Mouse (Mus musculus): ENCODE results near the gene Mpp3.

Mpp3 gene

DNA sequence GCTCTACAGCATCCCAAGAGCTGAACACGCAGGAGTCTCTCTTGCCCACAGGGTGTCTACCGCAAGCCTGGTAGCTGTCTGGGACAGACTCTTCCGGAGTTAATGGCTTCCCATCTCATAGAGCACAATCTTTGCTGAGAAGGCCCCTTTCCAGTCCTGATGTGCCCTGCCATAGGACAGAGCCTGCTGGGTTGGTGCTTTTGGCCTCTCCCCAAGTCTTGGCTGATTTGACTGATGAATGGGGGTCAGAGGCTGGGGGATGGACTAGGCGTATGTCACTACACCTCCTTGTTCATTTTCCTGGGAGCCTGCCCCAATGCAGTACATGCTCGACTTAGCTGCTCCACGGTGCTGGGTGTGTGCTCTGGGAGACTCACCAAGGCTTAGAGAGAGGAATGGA is 9.5 kb upstream of the Mpp3 start:
- no peak for DNase-seq

DNA sequence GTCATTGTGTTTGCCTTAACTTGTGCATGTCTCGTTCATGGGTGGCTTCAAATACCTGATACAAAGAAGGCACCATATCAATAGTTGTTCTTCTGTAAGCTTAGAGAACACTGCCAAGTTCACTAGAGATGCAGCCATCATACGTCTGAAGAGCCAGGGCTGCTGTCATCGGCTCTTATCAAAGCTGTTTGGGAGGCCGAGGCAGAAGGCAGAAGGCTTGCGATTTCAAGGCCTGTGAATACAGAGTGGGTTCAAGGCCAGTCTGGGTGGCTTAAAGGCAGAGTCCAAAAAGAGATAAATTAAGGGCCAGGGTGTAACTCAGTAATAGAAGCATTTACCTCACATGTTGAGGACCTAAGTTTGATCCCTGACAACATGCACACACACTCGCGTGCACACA is 8.1 kb upstream of the Mpp3 start:
- no peak for DNase-seq

DNA sequence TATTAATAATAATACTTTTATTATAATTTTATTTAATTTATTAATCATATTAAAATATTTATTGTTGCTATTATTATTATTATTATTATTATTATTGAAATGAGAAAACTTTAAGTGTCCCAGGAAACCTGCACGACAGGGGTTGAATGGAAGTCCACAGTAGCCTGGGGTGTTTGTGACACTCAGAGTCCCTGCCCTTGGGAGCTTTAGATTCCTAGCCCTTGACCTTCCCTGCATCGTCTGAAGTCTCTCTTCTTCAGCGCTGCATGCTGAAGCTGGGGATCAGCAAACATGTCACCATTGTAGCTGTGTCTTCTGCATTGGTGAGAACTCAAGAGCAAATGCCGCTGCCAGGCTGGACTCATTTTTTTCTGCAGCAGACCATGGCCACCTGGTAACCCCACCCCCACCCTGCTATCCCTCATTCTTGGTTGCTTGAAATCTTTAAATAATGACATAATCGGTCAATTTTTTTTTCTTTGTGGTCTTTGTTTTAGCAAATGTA is 7.2 kb upstream of the Mpp3 start:
- DNase-seq = no peak

DNA sequence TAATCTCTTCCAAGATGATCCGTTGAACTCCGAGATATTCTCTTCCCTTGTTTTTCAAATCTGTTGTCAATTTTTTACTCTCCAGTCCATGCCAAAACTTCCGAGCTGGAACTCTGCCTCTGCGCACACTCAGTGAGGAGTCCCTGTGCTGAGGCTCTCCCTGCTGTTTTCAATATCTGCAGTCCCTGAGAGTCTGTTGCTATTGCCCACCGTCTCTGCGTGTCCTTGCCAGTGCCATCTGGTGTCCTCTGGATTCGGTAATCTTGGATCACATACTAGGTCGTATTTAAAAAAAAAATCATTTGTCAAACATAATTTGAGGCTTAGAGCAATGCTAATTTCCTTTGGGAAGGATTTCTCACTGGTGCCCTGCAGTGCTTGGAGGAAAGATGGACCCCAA is 6.6 kb upstream of the Mpp3 start:
- no peak for DNase-seq

DNA sequence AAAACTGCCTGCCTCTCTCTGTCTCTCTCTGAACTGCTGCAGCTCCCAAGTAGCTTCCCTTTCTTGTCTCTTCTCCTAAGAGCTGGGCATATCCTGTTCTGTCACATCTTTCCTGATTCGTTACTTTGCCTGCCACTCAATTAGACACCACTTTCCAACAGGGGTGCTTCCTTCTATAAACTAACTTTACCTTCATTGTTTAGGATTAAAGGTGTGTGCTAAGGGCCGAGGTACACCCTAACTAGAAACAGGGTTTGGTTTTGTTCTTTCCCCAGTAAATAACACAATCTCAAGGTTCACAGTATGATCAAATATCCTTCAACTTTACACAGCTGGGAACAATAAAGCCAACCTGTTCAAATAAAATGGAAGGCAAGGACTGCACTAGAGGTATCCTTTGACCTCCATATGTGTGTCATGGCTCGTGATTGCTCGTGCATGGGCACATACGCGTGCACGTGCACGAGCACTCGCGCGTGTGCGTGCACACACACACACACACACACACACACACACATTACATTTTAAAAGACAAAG is 4.9 kb upstream of the Mpp3 start:
- DNase-seq = no peak

DNA sequence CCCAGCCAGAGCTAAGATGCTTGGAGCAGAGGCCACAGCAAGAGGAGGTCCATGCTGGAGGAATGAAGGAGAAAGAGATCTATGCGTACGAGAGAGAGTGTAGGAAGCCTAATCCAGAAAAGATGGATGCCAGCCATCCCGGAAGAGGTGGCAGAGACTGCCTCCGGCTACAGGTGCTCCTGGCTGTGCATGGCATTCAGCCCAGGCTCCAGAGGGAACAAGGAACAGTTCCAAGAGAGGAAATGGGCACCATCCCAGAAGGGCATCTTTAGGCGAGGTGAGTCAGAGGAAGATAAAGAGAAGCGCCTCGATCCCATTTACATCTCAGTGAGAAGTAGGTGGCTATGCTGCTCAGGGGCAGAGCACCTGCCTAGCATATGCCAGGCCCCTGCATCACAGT is 2.9 kb upstream of the Mpp3 start:
- DNase-seq = peak; percentile 38

DNA sequence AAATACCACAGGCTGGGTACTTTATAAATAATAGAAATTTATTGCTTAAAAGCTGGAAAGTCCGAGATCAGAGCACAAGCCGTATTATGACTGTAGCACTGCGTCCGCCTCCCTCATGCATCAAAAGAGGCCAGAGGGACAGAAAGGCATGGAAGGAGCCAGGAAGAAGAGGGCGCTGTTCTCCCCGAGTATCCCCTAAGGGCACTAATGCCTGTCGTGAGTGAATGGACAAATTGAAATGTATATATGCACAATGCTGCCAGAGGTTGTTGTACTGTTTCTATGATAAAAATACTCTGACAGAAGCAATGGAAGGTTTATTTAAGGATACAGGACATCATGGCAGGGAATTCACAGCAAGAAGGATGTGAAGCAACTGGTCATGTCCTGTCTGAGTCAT is 1.7 kb upstream of the Mpp3 start:
- no peak for DNase-seq

DNA sequence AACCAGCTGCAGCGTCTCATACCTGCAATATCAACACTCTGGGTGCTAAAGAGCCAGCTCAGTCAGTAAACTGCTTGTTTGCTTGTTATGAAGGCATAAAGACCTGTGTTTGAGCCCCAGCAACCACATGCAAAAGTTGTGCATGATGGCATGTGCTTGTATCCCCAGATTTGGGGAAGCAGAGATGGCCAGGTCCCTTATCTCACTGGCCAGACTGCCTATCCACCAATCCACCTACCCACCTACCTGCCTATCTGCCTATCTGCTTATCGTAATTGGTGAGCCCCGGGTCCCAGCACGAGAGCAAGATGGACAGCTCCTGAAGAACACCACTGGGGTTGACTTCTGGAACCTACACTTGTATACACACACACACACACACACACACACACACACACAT is 1.0 kb upstream of the Mpp3 start:
- no peak for DNase-seq

DNA sequence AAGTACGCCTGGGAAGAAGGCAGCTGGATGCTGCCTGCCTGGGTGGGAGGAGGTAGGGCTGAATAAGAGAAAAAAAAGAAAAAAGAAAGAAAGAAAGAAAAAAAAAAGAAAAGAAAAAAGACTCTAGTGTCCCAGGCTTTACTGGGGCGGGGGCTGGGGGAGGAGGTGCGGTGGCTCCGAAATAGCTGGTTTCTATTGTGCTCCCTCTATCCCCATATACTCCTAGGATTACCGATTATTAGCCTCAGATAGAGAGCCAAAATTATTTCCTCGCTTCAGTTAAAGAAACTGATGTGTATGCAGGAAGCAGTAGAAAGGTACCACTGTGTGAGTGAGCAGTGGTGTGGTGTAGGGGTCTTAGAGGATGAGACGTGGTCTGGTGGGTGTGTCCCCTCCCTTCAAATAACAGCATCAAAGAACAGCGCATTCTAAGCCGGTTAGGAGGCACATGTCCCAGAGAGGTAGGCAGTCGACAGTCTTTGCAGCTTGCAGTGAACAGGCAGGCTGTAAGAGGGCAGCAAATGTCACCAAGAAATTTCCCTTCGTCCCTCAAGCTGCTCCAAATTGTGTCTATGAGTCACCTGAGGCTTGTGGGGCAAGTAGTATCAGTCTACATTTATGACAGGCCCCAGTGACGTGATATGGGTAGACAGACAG is 772 bp downstream of the Mpp3 start:
- DNase-seq = no peak

DNA sequence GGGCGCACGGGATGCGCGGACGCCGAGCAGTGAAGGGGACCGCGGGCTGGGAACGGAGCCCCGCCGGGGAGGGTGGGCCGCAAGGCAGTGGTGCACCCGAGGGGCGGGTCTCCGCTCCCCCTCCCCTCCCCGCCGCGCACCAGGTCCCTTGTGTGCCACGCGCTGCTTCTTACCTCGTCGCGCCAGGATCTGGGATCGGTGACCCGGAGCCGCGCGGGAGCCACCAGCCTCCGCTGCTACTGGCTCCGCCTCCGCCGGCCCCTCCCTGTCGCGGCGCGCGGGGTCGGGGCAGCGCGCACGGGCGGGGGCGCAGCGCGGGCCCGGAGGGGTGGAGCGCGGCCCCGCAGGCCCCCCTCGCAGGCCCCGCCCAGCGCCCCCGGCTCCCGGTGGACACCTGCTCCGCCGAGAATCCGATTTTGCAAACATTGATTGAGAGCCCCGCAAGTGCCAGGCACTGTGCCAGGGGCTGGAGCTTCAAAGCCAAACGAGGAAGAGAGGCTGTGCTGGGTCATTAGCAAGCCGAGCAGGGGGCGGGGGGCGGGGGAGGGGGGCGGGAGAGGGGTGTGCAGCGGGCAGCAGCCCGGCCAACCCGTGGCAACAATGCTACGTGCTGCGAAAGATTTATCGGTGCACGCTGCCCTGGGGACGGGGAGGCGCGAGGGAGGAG is 1.4 kb downstream of the Mpp3 start:
- peak; percentile 68 for DNase-seq

DNA sequence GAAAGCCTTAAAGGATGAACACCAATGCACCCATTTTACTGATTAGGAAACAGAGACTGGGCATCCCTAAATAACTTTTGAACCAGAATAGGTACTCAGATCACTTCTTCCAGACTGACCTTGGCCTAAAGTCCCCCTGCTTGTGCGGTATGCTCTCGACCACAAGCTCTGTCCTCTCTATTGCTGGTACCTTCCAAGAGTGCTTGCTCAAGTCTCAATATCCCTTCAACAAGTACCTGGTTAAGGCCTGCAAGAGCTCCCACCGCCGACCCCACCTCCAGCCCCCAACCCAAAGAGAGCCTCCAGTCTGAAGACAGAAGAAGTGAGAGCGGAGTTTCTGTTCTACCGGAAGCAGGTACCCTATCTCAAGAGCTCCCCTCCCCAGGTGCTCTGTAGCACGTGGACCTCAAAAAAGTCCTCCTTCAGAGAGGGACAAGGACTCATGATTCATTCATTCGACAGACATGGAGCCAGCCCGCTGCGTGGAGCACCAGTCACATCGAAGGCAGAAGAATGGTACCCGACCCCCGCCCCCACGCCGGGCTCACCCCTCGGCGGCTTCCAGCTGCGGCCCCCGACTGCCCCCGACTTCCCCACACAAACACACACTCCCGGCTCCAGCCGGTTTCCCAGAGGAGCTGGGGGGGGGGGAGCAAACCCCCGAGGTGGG is 2.1 kb downstream of the Mpp3 start:
- peak; percentile 45 for DNase-seq

DNA sequence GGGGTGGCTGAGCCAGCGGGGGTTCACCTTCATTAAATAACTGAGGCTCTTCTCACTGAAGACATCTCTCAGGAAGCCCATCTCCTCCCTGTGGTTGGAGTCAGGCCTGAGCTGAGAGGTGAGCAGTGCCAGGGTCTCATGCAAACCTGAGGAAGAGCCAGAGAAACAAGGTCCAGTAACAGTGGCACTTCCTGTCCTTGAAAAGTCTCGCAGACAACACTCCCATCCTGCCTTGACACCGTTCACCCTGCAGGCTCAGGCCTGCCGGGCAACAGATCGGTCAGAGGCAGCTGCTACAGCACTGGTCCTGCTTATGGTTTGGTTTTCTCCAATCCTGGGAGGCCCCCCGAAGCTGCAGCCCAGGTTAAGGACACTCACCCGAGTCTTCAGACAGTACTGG is 2.9 kb downstream of the Mpp3 start:
- no peak for DNase-seq

DNA sequence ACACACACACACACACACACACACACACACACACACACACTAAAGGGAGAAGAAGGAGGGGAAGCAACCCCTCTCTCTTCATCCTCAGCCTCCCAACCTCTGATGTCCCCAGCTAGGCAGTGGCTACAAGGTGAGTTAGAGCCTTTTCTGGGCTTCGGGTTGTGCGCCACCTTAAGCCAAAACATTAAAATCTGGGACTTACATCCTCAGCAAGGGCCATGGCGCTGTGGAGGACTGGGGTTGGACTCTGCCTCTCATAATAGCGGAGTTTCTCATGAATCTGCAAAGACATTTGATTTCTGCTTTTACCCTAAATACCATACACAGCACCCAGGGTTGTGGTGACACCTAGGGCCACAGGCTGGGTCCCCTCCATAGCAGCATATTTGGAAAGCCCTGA is 3.4 kb downstream of the Mpp3 start:
- DNase-seq = no peak

DNA sequence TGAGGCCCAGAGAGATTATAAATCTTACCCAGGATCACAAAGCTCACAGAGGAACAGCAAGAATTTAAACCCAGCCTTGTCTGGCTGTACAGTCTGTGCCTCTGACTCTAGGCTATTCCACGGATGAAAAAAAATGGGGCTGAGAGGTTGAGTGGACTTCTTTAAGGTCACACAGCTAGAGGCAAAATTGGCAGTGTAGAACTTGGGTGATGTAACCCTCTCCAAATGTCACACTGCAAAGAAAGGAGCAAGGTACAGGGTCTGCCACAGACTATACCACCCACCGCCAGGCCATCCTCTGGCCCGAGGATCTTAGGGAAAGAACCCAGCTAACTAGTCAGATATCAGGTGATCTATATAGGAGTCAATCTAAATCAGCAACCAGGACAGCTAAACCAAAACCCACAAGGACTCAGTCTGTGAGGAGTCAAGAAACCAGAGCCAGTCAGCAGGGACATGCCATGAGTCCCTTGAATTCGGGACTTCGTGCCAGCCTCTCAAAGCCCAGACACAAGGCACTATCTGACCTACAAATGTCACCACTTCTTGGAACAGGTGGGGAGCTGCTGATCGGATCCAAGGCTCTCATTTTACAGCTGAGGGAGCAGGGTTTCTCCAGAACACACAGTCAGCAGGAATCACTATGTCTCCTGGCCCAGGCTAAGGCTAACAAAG is 4.0 kb downstream of the Mpp3 start:
- no peak for DNase-seq

DNA sequence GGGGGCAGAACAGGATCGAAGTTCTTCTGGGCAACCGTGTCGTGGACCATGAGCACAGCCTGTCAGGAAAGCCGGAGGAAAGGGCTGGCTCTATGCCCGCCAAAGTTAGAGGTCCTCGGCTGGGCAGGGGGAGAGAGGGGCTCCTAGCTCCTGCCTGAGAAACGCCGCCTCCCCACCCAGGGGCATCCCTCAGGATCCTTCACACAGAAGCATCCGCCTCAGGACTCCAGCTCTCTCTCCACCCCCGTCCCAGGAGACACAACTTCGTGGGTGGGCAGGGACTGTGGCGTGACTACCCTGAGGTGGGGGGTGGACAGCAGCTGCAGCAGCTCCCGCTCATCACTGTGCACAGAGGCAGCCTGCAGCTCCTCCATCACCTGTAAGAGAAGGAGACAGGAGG is 4.9 kb downstream of the Mpp3 start:
- no peak for DNase-seq

DNA sequence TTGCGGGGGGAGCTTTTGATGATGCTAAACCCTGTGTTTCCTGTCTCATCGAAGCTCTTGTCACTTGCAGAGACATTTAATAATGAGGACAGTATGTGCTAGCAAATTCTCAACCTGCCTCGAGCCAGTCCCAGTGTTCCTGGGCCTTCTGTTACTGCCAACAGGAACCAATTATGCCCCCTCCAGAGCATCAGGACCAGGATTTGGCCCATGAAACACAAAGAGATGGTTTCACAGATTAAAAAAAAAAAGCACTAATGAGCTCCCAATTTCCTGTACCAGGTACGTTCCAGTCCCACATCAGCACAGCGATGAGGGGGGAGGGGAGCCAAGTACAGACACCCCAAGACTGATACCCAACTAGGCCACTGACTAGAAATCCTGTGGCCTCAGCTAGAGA is 7.1 kb downstream of the Mpp3 start:
- no peak for DNase-seq

DNA sequence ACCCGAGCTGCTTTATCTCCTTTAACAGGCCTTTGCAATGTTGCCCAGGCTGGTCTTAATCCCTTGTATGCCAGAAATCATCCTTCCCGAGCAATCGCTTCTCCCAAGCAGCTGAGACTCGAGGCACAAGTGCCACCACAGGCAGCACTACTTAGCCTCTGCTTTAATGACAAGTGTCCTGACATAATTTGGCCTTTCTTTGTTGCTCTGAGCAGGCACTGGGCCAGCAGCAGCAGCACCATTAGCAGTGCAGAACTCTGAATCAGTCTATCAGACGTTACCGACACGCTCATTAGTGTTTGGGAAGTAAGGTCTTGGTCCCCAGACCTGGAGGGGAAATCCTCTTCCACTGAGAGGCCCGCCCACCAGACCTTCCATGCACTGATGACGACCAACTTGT is 8.5 kb downstream of the Mpp3 start:
- no peak for DNase-seq

DNA sequence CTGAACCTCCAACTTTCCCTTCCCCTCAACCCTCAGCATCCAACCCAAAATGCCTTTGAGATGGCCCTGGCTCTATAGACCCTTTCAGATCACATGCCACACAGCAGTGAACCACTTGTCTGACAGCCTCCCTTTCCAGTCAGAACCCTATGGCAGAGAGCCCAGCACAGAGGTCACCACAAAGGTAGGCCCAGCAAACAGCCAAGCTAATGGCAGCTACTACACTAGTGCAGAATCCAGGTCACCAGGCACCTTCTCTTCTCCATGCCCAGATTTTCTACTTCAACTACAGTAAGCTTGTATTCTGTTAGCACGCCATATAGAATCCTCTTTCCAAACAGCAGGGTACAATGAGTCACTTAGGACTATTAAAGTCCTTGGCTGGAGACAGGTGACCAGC is 12.1 kb downstream of the Mpp3 start:
- DNase-seq = no peak

DNA sequence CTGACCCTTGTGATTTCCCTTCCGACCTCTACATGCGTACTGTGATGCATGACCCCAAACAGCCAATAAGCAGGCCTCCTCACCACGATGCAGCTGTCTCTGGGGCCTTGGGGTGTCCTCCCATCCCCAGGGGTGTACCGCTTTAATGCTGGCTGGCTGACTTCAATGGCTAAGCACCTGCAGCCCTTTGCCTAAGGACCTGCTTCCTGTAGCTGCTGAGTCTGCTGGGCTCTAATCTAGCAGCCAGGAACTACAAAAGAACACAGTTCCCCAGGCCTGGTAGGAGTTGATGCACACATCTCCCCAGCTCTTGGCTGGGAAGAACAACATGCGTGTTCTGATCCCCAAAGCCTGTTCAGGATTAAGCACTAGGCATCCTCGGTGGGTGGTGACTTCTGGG is 12.8 kb downstream of the Mpp3 start:
- DNase-seq = no peak

DNA sequence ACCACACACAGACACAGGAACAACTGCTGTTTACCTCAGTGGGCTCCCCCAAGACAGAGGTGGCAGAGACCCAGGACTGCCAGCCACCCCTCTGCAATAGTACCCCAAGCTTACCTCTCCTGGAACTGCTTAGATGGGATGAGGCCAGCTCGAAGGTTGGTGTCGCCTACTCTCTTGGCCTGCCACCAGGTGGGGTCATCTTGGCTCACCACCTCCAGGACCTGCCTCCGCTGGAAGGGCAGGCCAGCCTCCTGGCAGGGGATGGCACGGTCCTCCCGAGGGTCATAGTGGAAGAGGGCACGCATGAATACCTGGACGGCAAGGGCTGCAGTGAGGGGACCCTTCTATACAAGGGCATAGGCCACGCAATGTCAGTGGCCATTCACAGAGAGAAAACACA is 15.1 kb downstream of the Mpp3 start:
- no peak for DNase-seq

DNA sequence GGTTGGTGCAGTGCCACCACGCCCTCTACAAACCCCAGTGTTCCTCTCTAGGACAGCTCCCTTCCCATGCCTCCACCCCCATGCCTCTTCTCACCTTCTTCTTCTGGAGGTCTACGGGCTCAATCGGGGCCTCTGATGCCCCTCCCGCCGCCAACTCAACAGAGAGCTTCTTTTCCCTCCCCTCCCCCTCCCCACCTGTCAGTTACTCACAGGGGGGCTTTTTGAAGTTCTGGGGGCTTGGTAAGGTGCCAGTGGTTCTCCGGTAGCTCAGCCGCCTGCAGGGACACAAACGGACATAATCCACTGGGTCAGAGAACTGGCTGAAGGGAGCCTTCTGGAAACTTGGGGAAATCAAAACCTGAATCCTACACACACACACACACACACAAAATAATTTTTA is 16.8 kb downstream of the Mpp3 start:
- no peak for DNase-seq

DNA sequence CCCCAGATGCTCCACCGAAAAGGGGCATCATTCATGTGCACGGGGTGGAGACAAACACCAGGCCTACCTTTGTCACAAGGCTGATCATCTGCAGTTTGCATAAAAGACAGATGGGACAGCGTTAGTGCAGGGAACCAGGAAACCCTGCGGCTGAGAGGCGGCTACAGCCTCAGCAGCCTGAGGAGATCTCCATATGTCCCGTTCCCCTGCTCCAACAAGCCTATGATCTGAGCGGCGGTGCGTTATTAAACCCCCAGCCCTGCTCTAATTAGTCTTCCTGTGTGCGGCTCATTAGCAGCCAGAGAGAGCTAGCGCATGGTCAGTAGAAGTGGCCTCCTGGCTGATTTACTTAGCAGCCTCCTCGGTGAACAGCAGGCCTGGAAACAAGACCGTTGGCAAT is 18.1 kb downstream of the Mpp3 start:
- DNase-seq = no peak

DNA sequence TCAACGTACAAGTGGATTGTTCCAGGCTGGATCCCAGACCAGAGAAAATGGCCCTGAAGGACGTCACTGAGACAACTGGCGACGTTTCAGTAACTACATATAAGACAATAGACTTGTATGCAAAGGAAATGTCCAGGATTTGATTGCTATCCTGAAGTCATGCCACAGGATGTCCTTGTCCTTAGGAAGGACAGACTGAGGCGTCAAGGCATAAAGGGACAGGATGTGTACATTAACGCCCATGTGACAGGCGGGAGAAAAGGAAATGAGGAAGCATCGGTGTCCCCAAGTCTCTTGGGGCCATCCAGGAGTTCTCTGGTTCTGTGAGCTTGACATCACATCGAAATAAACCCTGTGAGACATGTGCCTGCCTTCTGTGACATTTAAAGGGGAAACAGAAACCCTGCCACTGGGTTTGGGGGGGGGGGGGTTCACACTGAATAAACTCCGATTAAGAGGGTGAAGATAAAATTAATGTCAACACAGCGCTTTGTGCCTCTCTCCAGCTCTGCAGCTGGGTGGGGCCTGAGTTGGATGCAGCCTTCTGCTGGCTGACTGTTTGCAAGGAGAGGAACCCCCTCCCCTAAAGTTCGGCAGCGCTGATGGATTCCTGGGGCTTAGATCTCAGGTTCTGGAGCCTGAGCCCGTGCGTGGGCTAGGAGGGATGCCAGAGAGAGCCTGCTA is 19.2 kb downstream of the Mpp3 start:
- DNase-seq = no peak
